Mouse (Mus musculus) myocyte (in vitro differentiated cells): ENCODE data around the gene Adam12.
A peak's percentile ranks its signal among the peaks of the same experiment; 100 is the strongest.

Experiments
- CEBPB ChIP-seq: IDR thresholded peaks from 2 replicates; pipeline ENCODE4 v1.6.1; 2011; ENCODE audit warnings: mild to moderate bottlenecking, moderate library complexity; ENCODE audit not compliant: poor library complexity, insufficient read depth, severe bottlenecking
- E2F4 ChIP-seq: IDR thresholded peaks from one replicate; pipeline ENCODE4 v1.6.1; 2011; ENCODE audit warnings: mild to moderate bottlenecking, control low read depth, moderate library complexity; ENCODE audit not compliant: insufficient read depth
- MAX ChIP-seq: IDR thresholded peaks from one replicate; pipeline ENCODE4 v1.6.1; 2011; ENCODE audit warnings: low read depth, mild to moderate bottlenecking, control low read depth
- MYOD1 ChIP-seq, 3 experiments: IDR thresholded peaks; one replicate each; pipeline ENCODE4 v1.6.1; 2011; ENCODE audit warnings: control low read depth in 2 of 3, low read depth in 2 of 3, mild to moderate bottlenecking in 2 of 3, moderate library complexity in 1 of 3; ENCODE audit not compliant: insufficient read length in 2 of 3, control insufficient read depth in 1 of 3
- MYOG ChIP-seq, 3 experiments: IDR thresholded peaks; one replicate each; pipeline ENCODE4 v1.6.1; 2011; ENCODE audit warnings: control low read depth in 2 of 3, low read depth in 2 of 3, mild to moderate bottlenecking in 2 of 3; ENCODE audit not compliant: insufficient read length in 2 of 3, control insufficient read depth in 1 of 3, insufficient read depth in 1 of 3
- POLR2A ChIP-seq: IDR thresholded peaks from one replicate; pipeline ENCODE4 v1.6.1; 2011; ENCODE audit warnings: low read depth, mild to moderate bottlenecking, control low read depth, moderate library complexity; ENCODE audit not compliant: insufficient read length
- POLR2AphosphoS2 ChIP-seq: IDR thresholded peaks from one replicate; pipeline ENCODE4 v1.6.1; 2011; ENCODE audit warnings: low read depth, control low read depth; ENCODE audit not compliant: insufficient read length
- REST ChIP-seq: IDR thresholded peaks from one replicate; pipeline ENCODE4 v1.6.1; 2011; ENCODE audit warnings: mild to moderate bottlenecking, control low read depth, moderate library complexity; ENCODE audit not compliant: insufficient read depth, insufficient read length
- SRF ChIP-seq: IDR thresholded peaks from one replicate; pipeline ENCODE4 v1.6.1; 2011; ENCODE audit warnings: low read depth; ENCODE audit not compliant: control insufficient read depth, insufficient read length
- TCF12 ChIP-seq: IDR thresholded peaks from one replicate; pipeline ENCODE4 v1.6.1; 2011; ENCODE audit warnings: mild to moderate bottlenecking, control low read depth; ENCODE audit not compliant: poor library complexity, insufficient read depth, severe bottlenecking
- TCF3 ChIP-seq: IDR thresholded peaks from one replicate; pipeline ENCODE4 v1.6.1; 2011; ENCODE audit warnings: low read depth, control low read depth; ENCODE audit not compliant: insufficient read length
- USF1 ChIP-seq: IDR thresholded peaks from one replicate; pipeline ENCODE4 v1.6.1; 2011; ENCODE audit warnings: low read depth, mild to moderate bottlenecking, control low read depth, moderate library complexity

- TF ChIP-seq CEBPB (no peak), USF1 (no peak), POLR2A (no peak), SRF (no peak), REST (no peak), MYOD1 (IDR thresholded peaks at IDR 0.05; ENCODE audit: control insufficient read depth in 1 of 3, insufficient read length in 2 of 3, low read depth in 2 of 3) (peak in 1 of 3 experiments; percentile 2), POLR2AphosphoS2 (no peak), MAX (no peak), TCF12 (no peak), E2F4 (no peak), MYOG (IDR thresholded peaks at IDR 0.05; ENCODE audit: control insufficient read depth in 1 of 3, insufficient read depth in 1 of 3, insufficient read length in 2 of 3, low read depth in 2 of 3) (peak in 1 of 3 experiments; percentile 15), TCF3 (no peak)
Observed at GRCm38 (mm10) chr7:133970407-133970806, 261.5 kb downstream of the Adam12 start.
